Mouse (Mus musculus) testis, adult 2 months (tissue): ENCODE results near the gene Serbp1. TPM values are rescaled to one million over a fixed set of nuclear protein-coding genes. Genes with fewer than 3 reads are reported as not detected.

Experiments
- H3K27ac ChIP-seq: fragments of 200-500 bp; 2 replicates; pipeline ENCODE4 v1.5.1; 2012; ENCODE audit warnings: low read depth, low read length; ENCODE audit not compliant: control insufficient read depth, insufficient read depth
- H3K27me3 ChIP-seq: fragments of 200-500 bp; 2 replicates; pipeline ENCODE4 v1.6.1; 2012; ENCODE audit warnings: mild to moderate bottlenecking, low read length, moderate library complexity; ENCODE audit not compliant: control insufficient read depth, insufficient read depth
- H3K36me3 ChIP-seq: fragments of 200-500 bp; 2 replicates; pipeline ENCODE4 v1.6.1; 2012; ENCODE audit warnings: mild to moderate bottlenecking, low read length; ENCODE audit not compliant: control insufficient read depth, insufficient read depth
- H3K4me1 ChIP-seq: fragments of 200-500 bp; 2 replicates; pipeline ENCODE4 v1.6.1; 2012; ENCODE audit warnings: low read length; ENCODE audit not compliant: control insufficient read depth, insufficient read depth
- H3K4me3 ChIP-seq: fragments of 200-500 bp; 2 replicates; pipeline ENCODE4 v1.5.1; 2012; ENCODE audit warnings: low read depth, mild to moderate bottlenecking, low read length, moderate library complexity, mixed read lengths; ENCODE audit not compliant: control insufficient read depth
- CTCF ChIP-seq: fragments of 200-500 bp; IDR thresholded peaks from 2 replicates; pipeline ENCODE4 v1.5.1; 2012; ENCODE audit warnings: low read depth, mild to moderate bottlenecking, inconsistent platforms, low read length, moderate library complexity; ENCODE audit not compliant: control insufficient read depth, insufficient read depth, insufficient replicate concordance
- POLR2A ChIP-seq: fragments of 200-500 bp; IDR thresholded peaks from 2 replicates; pipeline ENCODE4 v1.6.1; 2012; ENCODE audit warnings: low read depth, mild to moderate bottlenecking, inconsistent platforms, low read length, moderate library complexity; ENCODE audit not compliant: control insufficient read depth
- polyA plus RNA-seq: library from polyadenylated mRNA; depleted of rRNA; stranded (reverse); fragments of >200 nt; gene quantifications from 2 replicates; pipeline ENCODE4 v1.2.3, GENCODE M21; 2012

Gene Serbp1
- polyA plus RNA-seq, 1 experiment: 57.3 TPM

DNA sequence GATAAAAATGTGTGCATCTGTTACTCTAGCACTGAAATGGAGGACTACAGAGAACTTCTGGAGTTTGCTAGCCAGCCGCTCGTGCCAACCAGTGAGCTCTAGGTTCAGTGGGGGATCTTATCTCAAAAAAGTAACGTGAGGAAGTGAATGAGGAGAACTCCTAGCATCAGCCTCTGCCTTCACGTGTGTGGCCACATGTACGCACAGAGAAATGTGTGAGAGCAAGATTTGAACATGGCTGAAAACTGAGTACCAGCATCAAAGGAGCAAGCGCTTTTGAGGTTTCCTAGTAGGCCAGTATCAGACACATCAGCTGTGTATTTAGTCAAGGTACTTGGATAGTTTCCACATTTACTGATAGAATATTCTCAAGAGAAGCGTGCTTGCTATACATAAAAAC, 27.0 kb downstream of the Serbp1 start:
- Histone ChIP-seq H3K4me3 (no peak overlapping the region), H3K4me1 (peaks cover 5% of the 10 kb centered on the region), H3K27me3 (no peaks in the 10 kb centered on the region), H3K36me3 (no peaks in the 10 kb centered on the region), H3K27ac (no peak overlapping the region)
- TF ChIP-seq CTCF: no peak
- TF ChIP-seq POLR2A: no peak

- peaks cover 5% of the 10 kb centered on the region for H3K4me1 ChIP-seq
- TF ChIP-seq CTCF (no peak), POLR2A (no peak)
- H3K27me3 ChIP-seq: no peaks in the 10 kb centered on the region
- H3K27ac ChIP-seq: peak overlapping the region; percentile 86
- H3K36me3 ChIP-seq: no peaks in the 10 kb centered on the region
- H3K4me3 ChIP-seq: peak overlapping the region; percentile 97
These were observed 28.2 kb downstream of the Serbp1 start for GRCm38 (mm10) chr6:67266159-67266657.

DNA sequence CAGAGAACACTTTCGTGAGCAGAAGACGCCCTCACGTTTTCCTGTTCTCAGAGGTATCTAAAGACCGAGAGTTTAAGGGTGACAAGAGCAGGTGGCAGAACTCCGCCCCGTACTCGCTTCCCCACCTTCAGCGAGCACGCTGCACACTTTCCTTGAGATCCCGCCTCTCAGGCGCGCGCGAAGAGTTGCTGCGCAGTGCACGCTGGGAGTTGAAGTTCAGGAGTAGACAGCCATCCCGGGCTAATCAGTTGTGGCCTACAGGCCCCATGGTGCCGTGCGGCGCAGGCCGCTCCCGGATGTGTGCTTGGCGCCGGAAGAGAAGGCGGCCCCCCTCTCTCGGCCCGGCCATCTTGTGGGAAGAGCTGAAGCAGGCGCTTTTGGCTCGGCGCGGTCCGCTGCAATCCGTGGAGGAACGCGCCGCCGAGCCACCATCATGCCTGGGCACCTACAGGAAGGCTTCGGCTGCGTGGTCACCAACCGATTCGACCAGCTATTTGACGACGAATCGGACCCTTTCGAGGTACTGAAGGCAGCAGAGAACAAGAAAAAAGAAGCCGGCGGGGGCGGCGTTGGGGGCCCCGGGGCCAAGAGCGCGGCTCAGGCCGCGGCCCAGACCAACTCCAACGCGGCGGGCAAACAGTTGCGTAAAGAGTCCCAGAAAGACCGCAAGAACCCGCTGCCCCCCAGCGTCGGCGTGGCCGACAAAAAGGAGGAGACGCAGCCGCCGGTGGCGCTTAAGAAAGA, 28.9 kb downstream of the Serbp1 start:
- no peak for TF ChIP-seq CTCF
- peak; percentile 84 for TF ChIP-seq POLR2A
- peaks cover 5% of the 10 kb centered on the region for H3K4me1 ChIP-seq
- no peaks in the 10 kb centered on the region for H3K36me3 ChIP-seq
- H3K27me3 ChIP-seq: no peaks in the 10 kb centered on the region
- H3K27ac ChIP-seq: peak overlapping the region; percentile 86
- H3K4me3 ChIP-seq: peak overlapping the region; percentile 97

GRCm38 (mm10) chr6:67267408-67268244, 29.6 kb downstream of the Serbp1 start:
- TF ChIP-seq POLR2A (0 out of 2 replicates have a peak, but pooled peaks have one; percentile 8), CTCF (no peak)
- H3K27me3 ChIP-seq: no peaks in the 10 kb centered on the region
- H3K4me3 ChIP-seq: peak overlapping the region; percentile 97
- peak overlapping the region; percentile 86 for H3K27ac ChIP-seq
- H3K36me3 ChIP-seq: no peaks in the 10 kb centered on the region
- H3K4me1 ChIP-seq: peaks cover 5% of the 10 kb centered on the region

- TF ChIP-seq POLR2A: no peak
- no peak for TF ChIP-seq CTCF
- H3K4me3 ChIP-seq: peak overlapping the region; percentile 97
- H3K27me3 ChIP-seq: no peaks in the 10 kb centered on the region
- H3K27ac ChIP-seq: no peak overlapping the region
- no peaks in the 10 kb centered on the region for H3K36me3 ChIP-seq
- H3K4me1 ChIP-seq: peaks cover 5% of the 10 kb centered on the region
These were observed 30.3 kb downstream of the Serbp1 start for GRCm38 (mm10) chr6:67268245-67268612.

- no peaks in the 10 kb centered on the region for H3K27me3 ChIP-seq
- H3K36me3 ChIP-seq: no peaks in the 10 kb centered on the region
- H3K4me3 ChIP-seq: no peak overlapping the region
- H3K27ac ChIP-seq: no peak overlapping the region
- peaks cover 5% of the 10 kb centered on the region for H3K4me1 ChIP-seq
- no peak for TF ChIP-seq POLR2A
- TF ChIP-seq CTCF: no peak
These were observed 31.0 kb downstream of the Serbp1 start for GRCm38 (mm10) chr6:67268983-67269382.

GRCm38 (mm10) chr6:67269459-67269858, 31.5 kb downstream of the Serbp1 start:
- no peaks in the 10 kb centered on the region for H3K27me3 ChIP-seq
- H3K4me1 ChIP-seq: peaks cover 5% of the 10 kb centered on the region
- H3K4me3 ChIP-seq: no peak overlapping the region
- no peak for TF ChIP-seq POLR2A
- TF ChIP-seq CTCF: no peak
- H3K36me3 ChIP-seq: no peaks in the 10 kb centered on the region
- H3K27ac ChIP-seq: no peak overlapping the region
